Mouse (Mus musculus): ENCODE data around the gene Supt16.

The Supt16 gene

DNA sequence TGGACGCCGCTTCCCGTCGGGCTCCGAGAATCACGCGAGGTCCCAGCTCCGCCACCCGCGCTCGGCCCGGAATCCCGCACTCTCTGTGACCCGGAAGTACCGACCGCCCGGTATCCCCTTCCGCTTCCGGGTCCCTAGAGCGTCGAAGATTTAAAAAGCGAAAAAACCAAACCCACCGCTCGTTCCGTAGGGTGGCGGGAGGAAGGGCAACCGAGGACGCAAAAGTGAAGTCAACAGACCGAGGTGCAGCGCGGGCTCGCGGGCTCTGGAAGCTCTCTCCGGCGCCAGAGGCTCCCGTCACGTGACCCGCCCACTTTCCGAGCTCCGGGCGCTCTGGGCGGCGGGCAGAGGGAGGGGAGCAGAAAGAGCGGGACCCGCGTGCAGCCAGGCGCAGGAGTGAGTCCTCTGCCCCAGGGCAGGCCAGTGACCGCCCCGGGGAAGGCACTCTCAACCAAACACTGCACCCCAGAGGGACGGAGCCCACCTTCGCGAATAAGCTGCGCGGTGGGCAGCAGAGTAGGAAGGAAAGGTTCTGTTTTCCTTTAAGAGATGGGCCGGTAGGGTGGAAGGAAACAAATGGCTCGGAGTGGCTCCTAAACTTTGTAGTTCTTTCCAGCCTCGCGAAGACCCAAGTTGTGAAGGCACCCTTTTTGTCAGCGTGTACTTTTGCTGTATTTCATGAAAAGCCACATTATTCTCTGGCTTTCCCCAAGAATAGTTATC is at the start of gene Supt16:
Gene Supt16, minus strand, starts transcription at position 261 of the 723 bp plus-strand sequence.
- peak; percentile 69 for DNase-seq (ENCODE audit: low spot score)

DNA sequence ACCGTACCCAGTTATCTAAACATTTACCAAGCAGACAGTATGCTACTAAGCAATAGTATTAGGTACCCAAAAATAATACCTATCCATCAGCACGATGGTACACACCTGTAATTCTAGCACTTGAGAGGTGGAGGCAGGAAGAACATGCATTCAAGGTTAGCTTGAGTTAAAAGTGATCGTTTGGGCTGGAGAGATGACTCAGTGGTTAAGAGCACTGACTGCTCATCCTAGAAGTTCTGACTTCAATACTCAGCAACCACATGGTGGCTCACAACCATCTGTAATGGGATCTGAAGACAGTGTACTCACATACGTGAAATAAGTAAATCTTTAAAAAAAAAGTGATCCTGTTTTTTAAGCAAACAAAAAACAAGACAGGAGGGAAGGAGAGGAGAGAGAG is 48.9 kb upstream of the Supt16 start:
- DNase-seq (ENCODE audit: low spot score): no peak

DNA sequence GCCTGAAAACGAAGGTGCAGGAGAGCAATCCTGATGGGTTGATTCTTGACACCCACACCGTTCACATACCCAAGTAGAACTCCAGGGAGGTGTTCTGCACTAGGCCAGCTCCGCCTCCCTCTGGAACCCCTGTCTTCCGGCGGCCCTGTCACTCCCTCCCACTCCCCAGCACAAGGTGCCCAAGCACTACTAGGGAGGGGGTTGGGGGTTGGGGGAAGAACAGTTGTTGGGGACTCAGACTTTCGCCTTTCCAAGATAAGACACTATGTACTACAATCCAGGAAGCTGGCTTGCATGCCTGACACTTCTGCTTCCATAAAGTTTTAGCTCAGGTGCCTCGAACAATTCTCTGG is 47.5 kb upstream of the Supt16 start:
- no peak for DNase-seq (ENCODE audit: low spot score)

DNA sequence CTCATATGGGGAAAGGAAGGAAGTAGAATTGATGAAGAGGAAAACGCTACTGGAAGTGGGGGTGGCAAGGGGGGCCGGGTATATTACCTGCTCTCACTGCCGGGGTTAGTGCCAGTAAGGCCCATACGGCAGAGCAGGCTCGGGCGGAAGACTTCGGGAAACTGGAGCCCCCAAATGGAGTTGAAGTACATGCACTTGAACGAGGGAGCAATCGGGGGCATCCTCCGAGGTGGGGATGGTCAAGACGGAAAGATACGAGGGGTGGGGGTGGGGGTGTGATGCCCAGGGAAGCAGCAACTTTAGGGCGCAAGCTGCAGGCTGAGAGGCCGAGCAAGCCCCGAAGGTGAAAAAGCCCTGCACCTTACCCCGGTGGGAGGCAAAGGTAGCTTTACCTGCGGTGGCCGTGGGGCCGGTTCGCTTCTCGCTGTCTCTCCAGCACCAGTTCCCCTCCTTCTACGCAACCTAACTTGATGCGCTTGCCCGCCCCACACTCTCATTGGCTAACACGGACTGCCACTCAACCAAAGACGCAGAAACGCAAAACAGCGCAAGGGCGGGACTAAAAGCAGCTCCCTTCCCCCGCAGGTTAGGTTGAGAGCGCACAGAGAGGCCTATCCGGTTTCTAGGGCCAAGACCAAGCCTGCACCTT is 46.9 kb upstream of the Supt16 start:
- DNase-seq (ENCODE audit: low spot score): peak; percentile 99

DNA sequence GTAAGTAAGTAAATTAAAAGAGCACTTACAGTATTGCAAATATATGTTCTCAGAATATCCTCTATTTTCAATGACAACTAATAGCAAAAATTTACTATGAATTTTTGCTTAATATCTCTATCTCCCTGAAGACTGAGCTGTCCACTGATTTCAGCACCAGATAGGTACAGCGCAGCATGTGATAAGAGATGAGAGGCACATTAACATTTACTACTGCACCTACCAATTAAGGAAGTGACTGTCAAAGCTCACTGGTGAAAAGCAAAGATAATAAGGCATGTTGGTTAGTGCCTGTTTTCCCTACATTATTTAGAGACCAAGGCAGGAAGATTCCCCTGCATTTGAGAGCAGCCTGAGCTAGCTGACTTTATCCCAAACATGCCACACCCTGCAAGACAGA is 39.0 kb upstream of the Supt16 start:
- DNase-seq (ENCODE audit: low spot score): no peak

DNA sequence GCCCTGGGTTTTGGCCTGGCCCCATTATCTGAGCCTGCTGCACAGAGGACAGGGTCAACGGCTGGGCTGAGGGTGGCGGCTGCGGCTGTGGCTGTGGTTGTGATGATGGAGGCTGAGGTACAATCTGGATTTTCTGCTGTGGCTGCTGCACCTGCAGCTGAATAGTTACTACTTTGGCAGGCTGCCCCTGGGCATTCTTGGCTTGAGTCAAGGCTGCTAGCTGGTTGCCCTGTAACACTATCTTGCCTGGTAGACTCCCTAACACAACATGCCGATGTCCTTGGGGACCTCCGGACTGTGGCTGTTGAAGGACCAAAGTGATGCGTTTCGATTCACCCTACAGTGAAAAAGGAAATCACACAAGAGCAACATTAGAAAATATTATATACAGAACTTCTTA is 37.9 kb upstream of the Supt16 start:
- no peak for DNase-seq (ENCODE audit: low spot score)

DNA sequence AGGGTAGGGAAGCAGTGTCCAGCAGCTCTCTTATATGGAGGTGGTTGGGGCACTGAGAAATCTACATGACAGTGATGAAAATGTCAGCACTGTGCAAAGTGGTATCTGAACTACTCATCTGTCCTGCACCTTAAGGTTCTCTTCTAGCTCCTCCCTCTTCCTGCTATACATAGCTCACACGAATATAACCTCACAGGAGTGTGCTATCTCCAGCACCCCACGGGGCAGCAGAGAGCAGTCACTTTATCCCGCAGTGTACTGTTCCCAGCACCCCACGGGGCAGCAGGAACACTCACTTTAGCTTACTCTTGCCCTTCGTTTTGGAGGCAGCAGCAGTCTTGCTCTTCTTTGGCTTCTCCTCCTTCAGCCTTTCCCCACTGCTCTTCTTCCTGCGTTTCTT is 35.0 kb upstream of the Supt16 start:
- DNase-seq (ENCODE audit: low spot score): no peak

DNA sequence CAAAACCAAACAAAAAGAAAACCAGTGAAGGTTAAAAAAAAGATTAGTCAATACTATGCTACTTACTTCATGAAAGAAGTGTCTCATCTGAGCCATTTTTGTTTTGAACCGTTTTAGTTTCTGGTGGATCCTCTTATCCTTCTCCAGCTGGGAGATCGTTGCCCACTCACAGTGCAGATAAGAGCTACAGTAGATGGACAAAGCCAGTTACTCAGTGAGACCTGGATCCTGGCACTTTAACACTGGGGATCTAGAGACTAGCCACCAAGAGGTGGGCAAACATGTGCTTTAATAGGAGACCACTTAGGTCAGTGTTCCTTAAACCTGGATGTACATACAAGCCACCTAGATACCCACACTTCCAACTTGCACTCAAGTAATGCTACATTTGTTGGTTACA is 28.8 kb upstream of the Supt16 start:
- DNase-seq (ENCODE audit: low spot score): no peak

DNA sequence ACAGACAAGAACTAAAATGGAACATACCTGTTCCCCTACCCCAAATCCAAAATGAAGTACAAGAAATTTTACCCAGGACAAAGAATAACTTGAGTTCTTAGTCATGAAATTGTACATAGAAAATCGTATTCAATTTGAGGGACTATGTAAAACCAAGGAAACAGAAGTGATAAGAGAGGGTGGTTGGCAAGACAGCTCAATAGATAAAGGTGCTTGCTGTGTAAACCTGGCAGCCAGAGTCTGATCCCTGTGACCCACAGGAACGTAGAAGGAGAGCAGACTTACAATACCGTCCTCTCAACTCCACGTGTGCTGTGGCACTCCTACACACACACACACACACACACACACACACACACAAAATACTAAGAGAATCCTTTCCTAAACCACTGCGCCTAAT is 20.0 kb upstream of the Supt16 start:
- no peak for DNase-seq (ENCODE audit: low spot score)

DNA sequence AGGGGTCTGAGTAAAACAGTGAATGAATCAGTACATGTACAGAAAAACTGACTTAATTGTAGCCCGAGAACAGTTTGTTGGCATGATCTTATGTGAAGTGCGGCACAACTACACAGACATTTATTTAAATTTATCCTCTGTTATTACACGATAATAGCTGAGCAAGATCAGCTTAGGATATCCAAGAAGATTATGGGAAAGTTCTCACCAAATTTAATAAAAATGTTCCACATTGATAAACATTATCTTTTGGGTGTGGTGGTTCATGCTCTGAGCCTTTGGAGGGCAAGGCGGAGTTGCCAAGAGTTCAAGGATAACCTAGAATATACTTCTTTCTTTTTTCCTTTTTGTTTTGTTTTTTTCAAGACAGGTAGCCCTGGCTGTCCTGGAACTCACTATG is 2.2 kb upstream of the Supt16 start:
- DNase-seq (ENCODE audit: low spot score): no peak

DNA sequence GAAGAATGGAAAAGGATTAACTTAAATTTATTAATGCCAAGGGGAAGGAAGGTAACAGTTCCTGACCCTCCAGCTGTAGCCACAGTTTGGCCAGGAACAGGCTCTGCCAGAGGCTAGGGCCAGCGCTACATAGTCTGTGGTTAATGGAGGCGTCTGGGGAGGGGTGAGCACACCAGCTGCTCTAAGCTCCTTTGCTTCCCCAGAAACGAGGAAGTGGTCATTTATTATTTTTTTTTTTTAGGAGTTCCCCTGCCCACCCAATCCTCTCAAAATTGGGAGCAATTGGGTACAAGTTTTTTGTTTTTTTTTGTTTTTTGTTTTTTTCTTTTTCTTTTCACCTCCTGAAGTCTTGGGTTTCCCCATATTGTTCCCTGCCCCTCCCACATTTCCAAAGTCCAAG is 925 bp upstream of the Supt16 start:
- DNase-seq (ENCODE audit: low spot score): no peak

DNA sequence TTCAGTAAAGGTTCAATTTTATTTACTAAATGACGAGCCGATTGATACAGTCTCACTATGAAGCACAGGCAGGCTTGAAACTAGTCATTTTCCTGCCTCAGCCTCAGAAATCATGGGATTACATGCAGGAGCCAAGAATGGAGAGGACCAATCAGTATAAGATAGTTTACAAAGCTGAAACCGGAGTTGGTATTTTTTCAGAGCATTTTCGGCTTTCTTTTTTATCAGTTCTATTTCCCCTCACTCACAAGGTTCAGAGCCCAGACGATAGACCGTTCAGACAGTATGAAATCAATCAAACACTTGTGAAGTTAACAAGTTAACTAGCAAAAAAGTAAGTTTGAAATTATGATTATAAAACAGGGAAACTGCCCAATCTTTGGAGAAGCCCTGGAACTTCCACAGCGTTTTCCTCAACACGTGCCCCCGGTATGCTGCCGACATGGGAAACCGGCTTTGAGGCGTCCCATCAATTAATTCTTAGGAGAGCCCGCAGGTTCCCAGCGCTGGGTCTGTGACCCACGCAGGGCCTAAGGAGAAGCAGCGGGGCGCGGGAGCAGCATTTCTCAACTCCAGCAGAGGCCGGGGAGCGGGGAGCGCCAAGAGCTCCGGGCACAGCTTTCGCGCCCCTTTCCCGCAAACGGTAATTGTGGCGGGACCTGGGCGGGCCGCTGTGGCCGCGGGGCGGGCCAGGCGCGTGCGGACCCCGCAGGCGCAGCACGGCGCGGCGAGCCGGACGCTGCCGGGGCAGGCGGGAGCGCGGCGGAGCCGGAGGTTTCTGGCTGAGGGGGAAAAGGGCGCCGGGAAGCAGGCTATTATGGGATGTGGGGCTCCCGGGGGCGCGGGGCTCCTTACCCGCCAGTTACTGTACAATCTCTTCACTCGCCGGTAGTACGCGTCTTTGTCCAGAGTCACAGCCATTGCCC is 723 bp downstream of the Supt16 start:
- no peak for DNase-seq (ENCODE audit: low spot score)

DNA sequence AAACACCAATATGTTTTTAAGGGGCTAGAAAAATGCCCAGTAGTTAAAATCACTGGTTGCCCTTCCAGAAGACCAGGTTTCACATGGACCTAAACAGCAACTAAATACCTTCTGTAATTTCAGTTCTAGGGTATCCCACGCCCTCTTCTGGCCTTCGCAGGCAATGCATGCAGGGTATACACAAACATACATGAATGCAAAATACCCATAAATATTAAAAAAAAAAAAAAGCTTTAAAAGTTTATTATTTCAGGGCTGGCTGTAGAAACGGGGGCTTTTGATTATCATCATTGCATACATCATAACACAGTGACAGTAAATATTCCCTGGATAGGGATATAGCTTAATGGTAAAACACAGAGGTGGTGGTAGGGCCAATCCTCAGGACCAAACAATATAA is 1.5 kb downstream of the Supt16 start:
- DNase-seq (ENCODE audit: low spot score): no peak

DNA sequence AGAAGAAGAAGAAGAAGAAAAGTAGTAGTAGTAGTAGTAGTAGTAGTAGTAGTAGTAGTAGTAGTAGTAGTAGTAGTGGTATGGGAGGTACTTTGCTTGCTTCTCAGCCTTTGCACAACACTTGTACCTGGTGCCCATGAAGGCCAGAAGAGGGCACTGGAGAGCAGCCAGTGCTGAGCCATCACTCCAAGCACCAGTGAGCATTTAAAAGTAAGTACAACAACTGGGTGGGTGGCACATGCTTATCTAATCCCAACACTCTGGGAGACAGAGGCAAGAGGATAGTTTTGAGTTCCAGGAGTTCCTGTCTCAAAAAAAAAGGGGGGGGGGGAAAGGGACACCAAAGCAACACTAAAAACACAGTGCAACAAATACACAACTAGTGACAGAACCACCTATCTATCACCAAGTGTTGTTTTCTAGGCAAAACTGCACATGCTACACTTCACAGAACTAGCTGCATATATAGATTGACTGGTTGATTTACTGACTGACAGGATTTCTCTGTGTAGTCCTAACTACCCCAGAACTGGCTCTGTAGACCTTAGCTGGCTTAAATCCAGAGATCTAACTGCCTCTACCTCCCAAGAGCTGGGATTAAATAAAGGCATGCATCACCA is 6.4 kb downstream of the Supt16 start:
- no peak for DNase-seq (ENCODE audit: low spot score)

DNA sequence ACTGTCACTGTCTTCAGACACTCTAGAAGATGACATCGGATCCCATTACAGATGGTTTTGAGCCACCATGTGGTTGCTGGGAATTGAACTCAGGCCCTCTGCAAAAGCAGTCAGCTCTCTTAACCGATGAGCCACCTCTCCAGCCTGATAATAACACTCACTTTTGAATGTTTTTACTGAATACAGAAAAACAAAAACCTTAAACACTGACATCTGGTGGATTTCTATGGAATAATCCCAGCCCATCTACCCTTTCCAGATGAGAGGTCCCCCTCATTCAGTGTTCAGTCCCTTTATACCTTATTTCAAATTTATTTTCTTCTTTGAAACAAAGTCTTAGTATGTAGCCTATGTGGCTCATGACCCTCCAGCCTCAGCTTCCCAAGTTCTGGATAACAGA is 7.7 kb downstream of the Supt16 start:
- no peak for DNase-seq (ENCODE audit: low spot score)

DNA sequence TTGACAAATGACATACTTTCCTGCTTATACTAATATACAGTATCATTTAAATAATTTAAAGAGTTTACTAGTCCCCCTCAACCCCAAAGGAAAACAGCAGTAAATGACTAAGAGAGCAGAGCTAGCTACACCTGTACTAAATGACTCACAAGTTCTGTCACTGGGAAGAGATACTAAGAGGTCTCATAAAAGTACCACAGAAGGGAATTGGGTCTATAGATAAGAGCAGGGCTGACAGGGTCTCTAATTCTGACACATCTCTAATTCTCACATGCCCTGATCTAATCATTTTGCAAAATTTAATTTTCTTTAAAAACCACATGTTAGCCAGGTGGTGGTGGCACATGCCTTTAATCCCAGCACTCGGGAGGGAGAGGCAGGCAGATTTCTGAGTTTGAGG is 8.4 kb downstream of the Supt16 start:
- no peak for DNase-seq (ENCODE audit: low spot score)

DNA sequence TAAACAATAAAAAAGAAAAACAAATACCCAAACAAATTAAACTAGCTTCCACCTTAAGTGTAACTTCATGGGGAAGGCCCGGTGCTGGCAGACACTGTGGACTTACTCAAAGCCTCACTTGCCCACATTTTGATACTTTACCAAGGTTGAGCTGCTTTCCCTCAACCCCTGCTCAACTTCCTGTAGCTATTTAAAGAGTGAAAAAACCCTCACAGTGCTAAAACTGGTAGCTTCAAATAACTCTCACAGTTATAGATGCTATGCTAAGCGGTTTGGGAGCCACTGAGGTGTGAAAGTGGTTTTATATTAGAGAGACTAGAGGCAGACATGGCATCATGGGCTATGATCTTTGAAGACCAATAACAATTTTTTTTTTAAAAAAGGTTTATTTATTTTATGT is 30.6 kb downstream of the Supt16 start:
- no peak for DNase-seq (ENCODE audit: low spot score)

DNA sequence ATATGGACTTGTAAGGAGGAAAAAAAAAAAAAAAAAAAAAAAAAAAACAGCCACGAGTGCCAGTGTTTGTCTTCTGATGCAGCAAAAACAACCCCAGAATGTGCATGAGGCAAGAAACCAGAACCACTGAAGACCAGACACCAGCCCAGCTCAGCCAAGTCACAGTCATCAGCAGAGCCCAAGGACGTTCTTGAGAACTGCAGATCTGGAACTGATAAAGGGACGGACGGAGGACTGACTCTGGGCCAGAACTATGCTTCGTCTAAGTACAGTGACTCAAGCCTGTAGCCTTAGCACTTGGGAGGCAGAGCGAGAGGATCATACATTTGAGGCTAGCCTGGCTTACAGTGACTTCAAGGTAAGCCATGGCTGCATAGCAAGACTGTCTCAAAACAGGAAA is 36.3 kb downstream of the Supt16 start:
- no peak for DNase-seq (ENCODE audit: low spot score)

DNA sequence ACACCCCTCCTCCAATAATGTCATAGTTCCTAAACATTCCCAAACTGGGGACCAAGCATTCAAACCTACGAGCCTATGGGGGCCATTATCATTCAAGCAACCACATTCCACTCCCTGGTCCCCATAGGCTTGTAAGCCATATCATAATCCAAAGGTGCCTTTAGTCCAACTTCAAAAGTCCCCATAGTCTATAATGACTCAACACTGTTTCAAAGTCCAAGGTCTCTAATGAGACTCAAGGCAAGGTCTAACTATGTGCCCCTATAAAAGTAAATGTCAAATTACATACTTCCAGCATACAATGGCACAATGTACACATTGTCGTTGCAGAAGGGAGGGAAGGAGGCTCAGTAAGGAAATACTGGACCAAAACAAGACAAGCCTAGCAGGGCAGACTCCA is 42.2 kb downstream of the Supt16 start:
- no peak for DNase-seq (ENCODE audit: low spot score)

DNA sequence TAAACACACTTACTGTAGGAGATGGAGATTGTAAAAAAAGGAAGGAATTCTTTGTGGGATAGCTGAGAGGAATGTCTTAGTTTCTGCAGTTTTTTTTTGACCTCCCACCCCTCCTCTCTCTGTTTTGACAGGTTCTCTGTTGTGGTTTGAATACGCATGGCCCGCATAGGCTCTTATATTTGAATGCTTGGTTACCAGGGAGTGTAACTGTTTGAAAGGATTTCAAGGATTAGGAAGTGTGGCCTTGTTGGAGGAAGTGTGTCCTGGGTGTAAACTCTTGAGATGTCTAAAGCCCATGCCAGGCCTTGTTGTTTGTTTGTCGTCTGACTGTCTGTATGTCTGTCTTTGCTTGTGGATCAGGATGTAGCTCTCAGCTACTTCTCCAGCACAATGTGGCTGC is 44.6 kb downstream of the Supt16 start:
- DNase-seq (ENCODE audit: low spot score): no peak

DNA sequence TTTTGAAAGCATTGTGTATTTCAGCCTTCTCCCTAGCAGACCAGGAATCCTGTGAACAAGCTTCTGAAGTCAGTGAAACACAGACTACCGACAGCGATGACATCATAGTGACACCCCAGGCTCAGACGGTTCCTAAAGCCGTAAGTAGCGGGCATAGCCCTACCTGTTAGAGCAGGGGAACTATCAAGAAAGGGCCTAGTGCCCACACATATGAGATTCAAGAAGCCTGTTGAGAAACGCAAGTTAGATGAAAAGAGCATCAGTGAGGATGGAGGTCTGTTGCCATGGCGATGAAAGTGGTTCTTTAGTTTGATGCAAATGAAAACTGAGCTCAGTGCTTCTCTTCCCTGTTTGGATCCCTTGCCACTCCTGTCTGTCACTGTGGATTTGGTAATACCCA is 45.0 kb downstream of the Supt16 start:
- DNase-seq (ENCODE audit: low spot score): no peak

DNA sequence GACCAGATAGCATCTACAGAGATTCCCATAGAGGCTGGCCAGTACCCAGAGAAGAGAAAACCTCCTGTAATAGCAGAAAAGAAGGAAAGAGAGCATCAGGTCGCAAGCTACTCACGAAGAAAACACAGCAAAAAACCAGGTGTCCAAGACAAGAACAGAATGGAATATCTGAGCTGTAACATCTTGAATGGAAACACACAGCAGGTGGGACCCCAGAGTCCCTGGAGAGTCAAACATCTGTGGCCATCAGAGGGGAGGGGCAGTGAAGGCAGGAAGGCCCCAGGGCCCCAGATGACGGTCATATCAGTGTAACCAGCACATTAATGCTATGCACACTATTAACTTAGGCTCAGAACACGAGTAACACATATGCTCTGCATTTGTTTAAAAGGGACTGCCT is 47.3 kb downstream of the Supt16 start:
- no peak for DNase-seq (ENCODE audit: low spot score)

DNA sequence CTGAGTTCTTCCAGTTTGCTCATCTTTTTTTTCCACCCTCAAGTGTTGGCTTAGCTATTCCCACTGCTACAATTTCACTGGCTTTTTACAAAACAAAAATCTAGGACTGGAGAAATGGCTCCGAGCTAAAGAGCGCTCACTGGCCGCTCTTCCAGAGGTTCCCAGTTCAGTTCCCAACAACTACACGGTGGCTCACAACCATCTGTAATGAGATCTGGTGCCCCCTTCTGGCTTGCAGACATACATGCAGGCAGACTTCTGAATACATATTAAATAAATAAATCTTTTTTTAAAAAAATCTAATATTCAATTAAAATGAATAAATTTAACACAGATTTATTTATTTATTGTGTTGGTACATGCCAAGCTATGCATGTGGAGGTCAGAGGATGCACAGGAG is 50.7 kb downstream of the Supt16 start:
- DNase-seq (ENCODE audit: low spot score): no peak
